Mouse (Mus musculus): ENCODE measurements around the gene Lrig1.

DNA sequence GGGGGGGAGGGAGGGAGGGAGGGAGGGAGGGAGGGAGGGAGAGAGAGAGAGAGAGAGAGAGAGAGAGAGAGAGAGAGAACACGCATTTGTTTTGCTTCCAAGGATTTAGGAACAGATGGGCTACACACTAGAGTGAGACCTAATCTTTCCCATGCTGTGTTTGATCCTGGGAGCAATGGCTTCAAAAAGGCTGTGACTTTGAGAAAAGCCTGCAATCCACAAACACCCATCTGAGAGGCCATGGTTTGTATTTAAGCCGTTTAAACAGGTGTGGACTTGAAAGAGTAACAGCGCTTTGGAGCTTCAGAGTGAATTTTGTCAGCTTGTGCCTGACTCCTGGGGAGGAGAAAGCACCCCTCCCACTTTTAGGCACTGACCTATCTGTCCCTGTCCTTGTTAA lies 29.2 kb upstream of the Lrig1 start:
- no peak for TF ChIP-seq POLR2A (IDR thresholded peaks at IDR 0.05; ENCODE audit: borderline replicate concordance, extremely low read depth, low read depth, low read length)
- TF ChIP-seq CTCF (IDR thresholded peaks at IDR 0.05; ENCODE audit: insufficient read depth, low read length): no peak
